In genomic region chr9:122847811-122848311, GRCm38 (mm10) we compare ENCODE assay signal across 21 mouse cellular contexts. TPM values are rescaled to one million over a fixed set of nuclear protein-coding genes. Genes with fewer than 3 reads are reported as not detected.
"Had no signal": no experiment of that assay in that cellular context is flagged by ENCODE, and none has a peak within 500 bp of the region (broad histone marks: within the 10 kb centered on the region; RNA-seq: fewer than 3 reads in every experiment).

No protein-coding gene starts in this region.

RNA-seq across cellular contexts. Expression of gene Gm35549, which starts 4.0 kb away (rescaled TPM):
- total RNA-seq: common myeloid progenitor, adult 5-6 weeks; forebrain, postnatal 0 days; gastrocnemius, adult 18-20 months; gastrocnemius, adult 2 months; gastrocnemius, adult 8-10 months; gastrocnemius, postnatal 10 days; gastrocnemius, postnatal 14 days; gastrocnemius, postnatal 25 days; gastrocnemius, postnatal 36 days; gastrocnemius, postnatal 4 days; granulocyte monocyte progenitor cell, adult 5-6 weeks; heart, adult 18-20 months; heart, adult 8-10 months had no signal
- polyA plus RNA-seq: cerebellum, adult 2 months; cortical plate, adult 2 months; embryonic facial prominence, embryonic 10.5 days; erythroblast, embryonic 14.5 days; forebrain, embryonic 13.5 days; forebrain, postnatal 0 days; frontal cortex, adult 2 months; gonadal fat pad, adult 2 months; heart, embryonic 10.5 days had no signal

RNA-seq across cellular contexts. Expression of gene Zkscan7, which starts 37.6 kb away (rescaled TPM):
- polyA plus RNA-seq: erythroblast, embryonic 14.5 days had no signal

RNA-seq across cellular contexts. Expression of gene Tcaim, which starts 42.5 kb away (rescaled TPM):
- polyA plus RNA-seq: erythroblast, embryonic 14.5 days had no signal
